Mouse (Mus musculus): ENCODE data around the gene Gpr61.

DNA sequence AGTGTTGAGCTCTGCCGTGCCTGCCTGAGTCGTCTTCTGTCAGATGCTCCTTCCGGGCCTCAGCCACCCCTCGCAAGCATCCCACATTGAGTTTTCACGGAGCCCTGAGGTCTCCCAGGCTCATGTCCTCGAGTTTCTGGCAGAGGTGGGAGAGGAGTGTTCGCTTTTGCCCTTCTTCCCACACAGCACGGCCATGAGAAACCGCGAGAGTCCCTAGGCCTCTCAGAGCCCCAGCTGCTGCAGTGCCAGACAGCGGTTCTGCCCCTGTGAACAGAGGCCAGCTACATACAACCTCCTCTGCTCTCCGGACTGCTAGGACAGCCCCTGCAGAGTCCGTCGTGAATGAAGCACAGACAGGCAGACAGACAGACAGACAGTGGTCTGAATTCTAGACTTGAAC is 12.8 kb upstream of the Gpr61 start:
- no peak for TF ChIP-seq POLR2A (IDR thresholded peaks at IDR 0.05; ENCODE audit: low read depth, low read length)
- no peak for TF ChIP-seq CTCF (conservative IDR thresholded peaks at IDR 0.05; ENCODE audit: insufficient read depth, insufficient read length, low read depth, low read length)

All from kidney, adult 2 months (tissue).